Mouse (Mus musculus) kidney, adult 2 months (tissue): ENCODE measurements around the gene Gm49337. TPM values are rescaled to one million over a fixed set of nuclear protein-coding genes. Genes with fewer than 3 reads are reported as not detected.

Source experiments
- DNase-seq: peaks from one replicate; pipeline ENCODE4 v3.0.0; 2021
- H3K27ac ChIP-seq: fragments of 200-500 bp; 2 replicates; pipeline ENCODE4 v1.5.1; 2012; ENCODE audit warnings: low read depth, low read length, control low read depth, inconsistent platforms; ENCODE audit not compliant: insufficient read depth
- H3K27me3 ChIP-seq: fragments of 200-500 bp; replicated peaks from 2 replicates; pipeline ENCODE4 v1.6.1; 2012; ENCODE audit warnings: mild to moderate bottlenecking, moderate library complexity, low read length, inconsistent platforms; ENCODE audit not compliant: control insufficient read depth, insufficient read depth
- H3K36me3 ChIP-seq: fragments of 200-500 bp; 2 replicates; pipeline ENCODE4 v1.6.1; 2012; ENCODE audit warnings: mild to moderate bottlenecking, moderate library complexity, low read length, inconsistent platforms; ENCODE audit not compliant: control insufficient read depth, insufficient read depth
- H3K4me1 ChIP-seq: fragments of 200-500 bp; 2 replicates; pipeline ENCODE4 v1.6.1; 2011; ENCODE audit warnings: low read length; ENCODE audit not compliant: control insufficient read depth, insufficient read depth
- H3K4me3 ChIP-seq: fragments of 200-500 bp; 2 replicates; pipeline ENCODE4 v1.5.1; 2011; ENCODE audit warnings: mild to moderate bottlenecking, low read depth, low read length, control low read depth; ENCODE audit not compliant: insufficient read depth
- CTCF ChIP-seq: fragments of 200-500 bp; conservative IDR thresholded peaks from 2 replicates; pipeline ENCODE4 v1.5.1; 2011; ENCODE audit warnings: low read depth, mild to moderate bottlenecking, control low read depth, low read length, moderate library complexity, mixed read lengths; ENCODE audit not compliant: insufficient read depth, insufficient read length
- POLR2A ChIP-seq: fragments of 200-500 bp; IDR thresholded peaks from one replicate; pipeline ENCODE4 v1.6.1; 2011; ENCODE audit warnings: low read depth, low read length, control low read depth
- WGBS: fragments of 180-500 bp; shearing (Covaris S2); methylation state at CpG from one replicate; pipeline ENCODE4 v1.1.7; 2018; 5-methylcytosine and 5-hydroxymethylcytosine counted together
- polyA plus RNA-seq: library from polyadenylated mRNA; depleted of rRNA; stranded (reverse); fragments of >200 nt; gene quantifications from 2 replicates; pipeline ENCODE4 v1.2.3, GENCODE M21; 2012; rRNA removed

The Gm49337 gene
- not detected in 2 replicates for polyA plus RNA-seq

- 94% methylated on average over 6 of the region's 6 CpGs for WGBS
- H3K27me3 ChIP-seq = no peaks in the 10 kb centered on the region
- no peak for DNase-seq
- TF ChIP-seq CTCF (no peak), POLR2A (no peak)
- H3K27ac ChIP-seq = peak within 1 kb of the TSS; percentile 78
- H3K36me3 ChIP-seq = no peaks in the 10 kb centered on the region
- H3K4me1 ChIP-seq = peaks cover 15% of the 10 kb centered on the region
- no peak within 1 kb of the TSS for H3K4me3 ChIP-seq
Observed at GRCm38 (mm10) chr4:116173072-116173471, at the start of gene Gm49337, which contains the start of gene 1700042G07Rik. TSS of gene Gm49337 (plus strand) at chr4:116173384. TSS of gene 1700042G07Rik (plus strand) at chr4:116173372.

- H3K4me3 ChIP-seq = peak within 1 kb of the TSS; percentile 74
- 0 out of 2 replicates have a peak within 1 kb of the TSS, but pooled peaks have one; percentile 6 for H3K27ac ChIP-seq
Observed at GRCm38 (mm10) chr4:116123602-116124519, 49.3 kb upstream of the Gm49337 start, which contains the start of the genes Rad54l and Pomgnt1. TSS of gene Rad54l (minus strand) at chr4:116123690. TSS of gene Pomgnt1 (plus strand) at chr4:116123840.

GRCm38 (mm10) chr4:116125803-116126386, 47.3 kb upstream of the Gm49337 start:
- Histone ChIP-seq H3K36me3 (no peaks in the 10 kb centered on the region), H3K27ac (no peak overlapping the region), H3K4me1 (no peaks in the 10 kb centered on the region), H3K27me3 (no peaks in the 10 kb centered on the region), H3K4me3 (no peak overlapping the region)
- WGBS = 96% methylated on average over 4 of the region's 4 CpGs
- TF ChIP-seq CTCF (no peak), POLR2A (no peak)
- no peak for DNase-seq

More at GRCm38 (mm10) chr4:116123602-116124519, 49.3 kb upstream of the Gm49337 start, which contains the start of the genes Rad54l and Pomgnt1:
- no peaks in the 10 kb centered on the region for H3K27me3 ChIP-seq
- WGBS = 6% methylated on average over 24 of the region's 24 CpGs
- no peaks in the 10 kb centered on the region for H3K36me3 ChIP-seq
- TF ChIP-seq CTCF = no peak
- DNase-seq = peak; percentile 86
- no peaks in the 10 kb centered on the region for H3K4me1 ChIP-seq

GRCm38 (mm10) chr4:116127956-116128355, 45.2 kb upstream of the Gm49337 start:
- WGBS = 86% methylated on average over 6 of the region's 6 CpGs
- TF ChIP-seq POLR2A = no peak
- TF ChIP-seq CTCF = no peak
- Histone ChIP-seq H3K4me1 (no peaks in the 10 kb centered on the region), H3K27ac (no peak overlapping the region), H3K27me3 (no peaks in the 10 kb centered on the region), H3K36me3 (no peaks in the 10 kb centered on the region), H3K4me3 (no peak overlapping the region)
- no peak for DNase-seq

- WGBS = 67% methylated on average over 4 of the region's 4 CpGs
- Histone ChIP-seq H3K27ac (no peak overlapping the region), H3K27me3 (no peaks in the 10 kb centered on the region), H3K4me3 (no peak overlapping the region), H3K36me3 (no peaks in the 10 kb centered on the region), H3K4me1 (no peaks in the 10 kb centered on the region)
- no peak for DNase-seq
- TF ChIP-seq CTCF = no peak
- no peak for TF ChIP-seq POLR2A
Observed at GRCm38 (mm10) chr4:116133126-116133525, 40.1 kb upstream of the Gm49337 start.

- no peak overlapping the region for H3K4me3 ChIP-seq
- peak; percentile 30 for DNase-seq
- 23% methylated on average over 2 of the region's 2 CpGs for WGBS
Observed at GRCm38 (mm10) chr4:116134990-116135389, 38.2 kb upstream of the Gm49337 start.

GRCm38 (mm10) chr4:116137421-116137996, 35.7 kb upstream of the Gm49337 start:
- Histone ChIP-seq H3K27ac (no peak overlapping the region), H3K27me3 (no peaks in the 10 kb centered on the region), H3K4me3 (no peak overlapping the region), H3K36me3 (no peaks in the 10 kb centered on the region), H3K4me1 (no peaks in the 10 kb centered on the region)
- no peak for DNase-seq
- TF ChIP-seq CTCF = no peak
- TF ChIP-seq POLR2A = no peak
- WGBS = 60% methylated on average over 13 of the region's 13 CpGs

More at GRCm38 (mm10) chr4:116134990-116135389, 38.2 kb upstream of the Gm49337 start:
- Histone ChIP-seq H3K27me3 (no peaks in the 10 kb centered on the region), H3K36me3 (no peaks in the 10 kb centered on the region), H3K27ac (no peak overlapping the region), H3K4me1 (no peaks in the 10 kb centered on the region)
- no peak for TF ChIP-seq POLR2A
- 0 out of 2 replicates have a peak, but pooled peaks have one; percentile 25 for TF ChIP-seq CTCF
